Mouse (Mus musculus) forebrain, embryonic 14.5 days (tissue): ENCODE results near the gene Slc10a1. TPM values are rescaled to one million over a fixed set of nuclear protein-coding genes. Genes with fewer than 3 reads are reported as not detected.

Experiments
- ATAC-seq: fragments of 200-750 bp; cut with Nextera tagmentation; 2 replicates; pipeline ENCODE4 v1.8.0; 2017; ENCODE audit warnings: mild to moderate bottlenecking, moderate library complexity
- DNase-seq: peaks from one replicate; pipeline ENCODE4 v3.0.0-alpha.2; 2015; ENCODE audit warnings: low spot score
- H3K27ac ChIP-seq: fragments of 300-500 bp; sonication (generic); 2 replicates; pipeline ENCODE4 v1.5.1; 2014; ENCODE audit warnings: low read depth, mild to moderate bottlenecking, control low read depth, low read length, moderate library complexity
- H3K27me3 ChIP-seq: fragments of 300-500 bp; sonication (generic); replicated peaks from 2 replicates; pipeline ENCODE4 v1.6.1; 2014; ENCODE audit warnings: low read length, control low read depth, mixed read lengths; ENCODE audit not compliant: control insufficient read depth, insufficient read depth
- H3K36me3 ChIP-seq: fragments of 300-500 bp; sonication (generic); 2 replicates; pipeline ENCODE4 v1.6.1; 2014; ENCODE audit warnings: low read length, control low read depth; ENCODE audit not compliant: control insufficient read depth, insufficient read depth
- H3K4me1 ChIP-seq: fragments of 300-500 bp; sonication (generic); 2 replicates; pipeline ENCODE4 v1.6.1; 2014; ENCODE audit warnings: antibody characterized with exemption, low read length, control low read depth; ENCODE audit not compliant: control insufficient read depth, insufficient read depth
- H3K4me2 ChIP-seq: fragments of 300-500 bp; sonication (generic); 2 replicates; pipeline ENCODE4 v1.6.1; 2014; ENCODE audit warnings: mild to moderate bottlenecking, control low read depth, low read length
- H3K4me3 ChIP-seq: fragments of 300-500 bp; sonication (generic); 2 replicates; pipeline ENCODE4 v1.5.1; 2014; ENCODE audit warnings: low read depth, low read length, control low read depth
- H3K9ac ChIP-seq: fragments of 300-500 bp; sonication (generic); 2 replicates; pipeline ENCODE4 v1.6.1; 2014; ENCODE audit warnings: mild to moderate bottlenecking, low read length, control low read depth, moderate library complexity
- H3K9me3 ChIP-seq: fragments of 300-500 bp; sonication (generic); replicated peaks from 2 replicates; pipeline ENCODE4 v1.6.1; 2016; ENCODE audit warnings: low read length, control low read depth, mixed read lengths; ENCODE audit not compliant: control insufficient read depth
- WGBS: fragments of 180-500 bp; shearing (Covaris S2); extraction: QIAGEN DNeasy Blood & Tissue Kit; methylation state at CpG from one replicate; pipeline ENCODE4 v1.1.7; 2014; 5-methylcytosine and 5-hydroxymethylcytosine counted together
- polyA plus RNA-seq: library from polyadenylated mRNA; unstranded; fragments of >200 nt; fragmentation: Nextera tagmentation; extraction: Ambion mirVana; gene quantifications from 2 replicates; pipeline ENCODE4 v1.2.1, GENCODE M21; 2014

Slc10a1 gene
- polyA plus RNA-seq, 1 experiment from 2014 or later = 0.10 TPM

- DNase-seq = no peak
- H3K27me3 ChIP-seq = peaks cover 16% of the 10 kb centered on the region; the same call in 1 of the 2 replicates
- H3K9ac ChIP-seq = no peak overlapping the region
- no peak overlapping the region for H3K27ac ChIP-seq
- H3K9me3 ChIP-seq = no peaks in the 10 kb centered on the region
- no peak for ATAC-seq
- no peak overlapping the region for H3K4me3 ChIP-seq
- peaks cover 11% of the 10 kb centered on the region for H3K4me1 ChIP-seq
- H3K4me2 ChIP-seq = no peak overlapping the region
- no peaks in the 10 kb centered on the region for H3K36me3 ChIP-seq
- WGBS = 81% methylated on average over 4 of the region's 4 CpGs
Measured at GRCm38 (mm10) chr12:80997652-80998051, 29.1 kb upstream of the Slc10a1 start.

GRCm38 (mm10) chr12:80995326-80995725 lies 26.8 kb upstream of the Slc10a1 start:
- ATAC-seq (no peak), DNase-seq (no peak)
- H3K4me3 ChIP-seq = no peak overlapping the region
- H3K9ac ChIP-seq = no peak overlapping the region
- no peak overlapping the region for H3K27ac ChIP-seq
- peaks cover 14% of the 10 kb centered on the region; the same call in 1 of the 2 replicates for H3K27me3 ChIP-seq
- no peaks in the 10 kb centered on the region for H3K9me3 ChIP-seq
- 92% methylated on average over 4 of the region's 4 CpGs for WGBS
- H3K4me1 ChIP-seq = 0 out of 2 replicates have a peak, but pooled peaks cover 5% of the 10 kb centered on the region
- no peaks in the 10 kb centered on the region for H3K36me3 ChIP-seq
- no peak overlapping the region for H3K4me2 ChIP-seq

- DNase-seq = no peak
- Histone ChIP-seq H3K9ac (no peak overlapping the region), H3K4me3 (no peak overlapping the region), H3K36me3 (no peaks in the 10 kb centered on the region), H3K27me3 (0 out of 2 replicates have a peak, but pooled peaks cover 9% of the 10 kb centered on the region), H3K4me2 (no peak overlapping the region), H3K9me3 (no peaks in the 10 kb centered on the region), H3K4me1 (0 out of 2 replicates have a peak, but pooled peaks cover 3% of the 10 kb centered on the region), H3K27ac (no peak overlapping the region)
- ATAC-seq = no peak
- 88% methylated on average over 1 of the region's 1 CpGs for WGBS
Measured at GRCm38 (mm10) chr12:80993773-80994172, 25.3 kb upstream of the Slc10a1 start.

GRCm38 (mm10) chr12:80992540-80993122 lies 24.1 kb upstream of the Slc10a1 start:
- no peak overlapping the region for H3K27ac ChIP-seq
- no peak for ATAC-seq
- H3K4me1 ChIP-seq = no peaks in the 10 kb centered on the region
- H3K27me3 ChIP-seq = 0 out of 2 replicates have a peak, but pooled peaks cover 4% of the 10 kb centered on the region
- no peak overlapping the region for H3K4me3 ChIP-seq
- no peak overlapping the region for H3K4me2 ChIP-seq
- no peak overlapping the region for H3K9ac ChIP-seq
- H3K36me3 ChIP-seq = no peaks in the 10 kb centered on the region
- DNase-seq = no peak
- H3K9me3 ChIP-seq = no peaks in the 10 kb centered on the region
- WGBS = 84% methylated on average over 8 of the region's 8 CpGs

GRCm38 (mm10) chr12:80991806-80992205 lies 23.3 kb upstream of the Slc10a1 start:
- 87% methylated on average over 10 of the region's 10 CpGs for WGBS
- no peaks in the 10 kb centered on the region for H3K27me3 ChIP-seq
- H3K4me2 ChIP-seq = no peak overlapping the region
- ATAC-seq (no peak), DNase-seq (no peak)
- H3K4me3 ChIP-seq = no peak overlapping the region
- H3K4me1 ChIP-seq = no peaks in the 10 kb centered on the region
- H3K9me3 ChIP-seq = no peaks in the 10 kb centered on the region
- H3K36me3 ChIP-seq = no peaks in the 10 kb centered on the region
- H3K9ac ChIP-seq = no peak overlapping the region
- no peak overlapping the region for H3K27ac ChIP-seq

- H3K9ac ChIP-seq = no peak overlapping the region
- WGBS = 14% methylated on average over 13 of the region's 13 CpGs
- no peaks in the 10 kb centered on the region for H3K4me1 ChIP-seq
- ATAC-seq (no peak), DNase-seq (no peak)
- no peak overlapping the region for H3K4me3 ChIP-seq
- no peak overlapping the region for H3K27ac ChIP-seq
- no peaks in the 10 kb centered on the region for H3K9me3 ChIP-seq
- no peaks in the 10 kb centered on the region for H3K27me3 ChIP-seq
- H3K4me2 ChIP-seq = no peak overlapping the region
- no peaks in the 10 kb centered on the region for H3K36me3 ChIP-seq
Measured at GRCm38 (mm10) chr12:80990901-80991445, 22.5 kb upstream of the Slc10a1 start.

GRCm38 (mm10) chr12:80988286-80988685 lies 19.8 kb upstream of the Slc10a1 start:
- Histone ChIP-seq H3K4me1 (no peaks in the 10 kb centered on the region), H3K4me2 (no peak overlapping the region), H3K9ac (no peak overlapping the region), H3K27ac (no peak overlapping the region), H3K4me3 (no peak overlapping the region), H3K36me3 (no peaks in the 10 kb centered on the region), H3K9me3 (no peaks in the 10 kb centered on the region), H3K27me3 (no peaks in the 10 kb centered on the region)
- no peak for DNase-seq
- 90% methylated on average over 3 of the region's 3 CpGs for WGBS
- ATAC-seq = no peak

GRCm38 (mm10) chr12:80986628-80987027 lies 18.1 kb upstream of the Slc10a1 start:
- 90% methylated on average over 4 of the region's 4 CpGs for WGBS
- H3K4me3 ChIP-seq = no peak overlapping the region
- DNase-seq = no peak

GRCm38 (mm10) chr12:80983695-80984094 lies 15.2 kb upstream of the Slc10a1 start:
- no peak for DNase-seq
- 75% methylated on average over 9 of the region's 9 CpGs for WGBS

More at GRCm38 (mm10) chr12:80986628-80987027, 18.1 kb upstream of the Slc10a1 start:
- Histone ChIP-seq H3K27me3 (no peaks in the 10 kb centered on the region), H3K36me3 (no peaks in the 10 kb centered on the region), H3K27ac (no peak overlapping the region), H3K4me1 (no peaks in the 10 kb centered on the region), H3K9me3 (no peaks in the 10 kb centered on the region), H3K9ac (no peak overlapping the region), H3K4me2 (no peak overlapping the region)
- no peak for ATAC-seq

More at GRCm38 (mm10) chr12:80983695-80984094, 15.2 kb upstream of the Slc10a1 start:
- H3K9ac ChIP-seq = no peak overlapping the region
- no peak overlapping the region for H3K4me2 ChIP-seq
- H3K9me3 ChIP-seq = no peaks in the 10 kb centered on the region
- no peaks in the 10 kb centered on the region for H3K4me1 ChIP-seq
- no peak overlapping the region for H3K27ac ChIP-seq
- H3K4me3 ChIP-seq = no peak overlapping the region
- no peak for ATAC-seq
- no peaks in the 10 kb centered on the region for H3K36me3 ChIP-seq
- no peaks in the 10 kb centered on the region for H3K27me3 ChIP-seq
